Mouse (Mus musculus) induced T-regulatory cell, adult 2 months (primary cell): ENCODE measurements around the gene Hist1h3e.
A peak's percentile ranks its signal among the peaks of the same experiment; 100 is the strongest.
"Not testable (repeated sequence)": the region's sequence is repeated elsewhere in the genome, so short reads cannot be mapped to it uniquely, and the experiment has no call there.

ENCODE experiments used
- DNase-seq: peaks from one replicate; pipeline ENCODE4 v3.0.0-alpha.2; 2012; ENCODE audit warnings: low read depth

Hist1h3e gene

GRCm38 (mm10) chr13:23561883-23562659 is at the start of gene Hist1h3e:
Hist1h3e (minus strand) TSS chr13:23562369.
- peak; percentile 97 for DNase-seq

- DNase-seq: no peak
Measured at GRCm38 (mm10) chr13:23611638-23612037, 49.5 kb upstream of the Hist1h3e start.

GRCm38 (mm10) chr13:23610393-23610792 is 48.2 kb upstream of the Hist1h3e start:
- DNase-seq: no peak

- no peak for DNase-seq
Measured at GRCm38 (mm10) chr13:23609844-23610243, 47.7 kb upstream of the Hist1h3e start.

DNA sequence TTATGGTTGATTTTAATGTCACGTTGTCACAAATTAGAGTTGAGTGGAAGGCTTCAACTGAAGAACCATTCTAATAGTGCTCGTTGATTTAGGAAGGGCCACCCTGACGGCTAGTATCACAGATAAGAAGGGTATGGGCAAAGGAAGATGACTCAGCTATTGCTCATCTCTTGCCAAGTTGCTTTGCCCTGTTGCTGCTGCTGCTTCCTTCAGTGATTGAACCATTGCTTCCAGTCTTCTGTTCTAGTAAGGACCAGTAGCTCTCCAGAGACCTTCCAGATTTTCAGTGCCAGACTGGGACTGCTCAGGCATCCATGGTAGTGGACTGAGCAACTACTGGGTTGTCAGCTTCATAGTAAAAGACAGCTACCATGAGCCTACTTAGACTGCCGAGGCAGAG is 47.0 kb upstream of the Hist1h3e start:
- DNase-seq: no peak

- no peak for DNase-seq
Measured at GRCm38 (mm10) chr13:23605052-23605451, 42.9 kb upstream of the Hist1h3e start.

DNA sequence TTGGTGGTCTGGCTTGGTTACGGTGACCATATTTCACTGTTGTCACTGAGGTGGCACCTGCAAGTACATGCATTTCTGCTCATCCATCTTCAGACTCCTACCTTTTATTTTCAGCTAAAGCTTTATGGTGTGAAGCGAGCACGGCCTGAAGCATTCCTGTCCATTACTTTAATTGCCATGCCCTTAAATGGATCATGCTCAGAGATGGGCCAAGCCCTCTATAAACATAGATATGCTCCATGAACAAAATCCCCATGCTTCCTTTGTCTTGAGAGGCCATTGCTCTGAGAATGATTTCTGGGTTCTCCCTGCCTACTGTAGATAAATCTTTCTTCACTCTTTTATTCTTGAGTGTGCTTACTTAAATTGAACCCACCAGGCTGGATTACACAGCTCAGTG is 42.3 kb upstream of the Hist1h3e start:
- no peak for DNase-seq

DNA sequence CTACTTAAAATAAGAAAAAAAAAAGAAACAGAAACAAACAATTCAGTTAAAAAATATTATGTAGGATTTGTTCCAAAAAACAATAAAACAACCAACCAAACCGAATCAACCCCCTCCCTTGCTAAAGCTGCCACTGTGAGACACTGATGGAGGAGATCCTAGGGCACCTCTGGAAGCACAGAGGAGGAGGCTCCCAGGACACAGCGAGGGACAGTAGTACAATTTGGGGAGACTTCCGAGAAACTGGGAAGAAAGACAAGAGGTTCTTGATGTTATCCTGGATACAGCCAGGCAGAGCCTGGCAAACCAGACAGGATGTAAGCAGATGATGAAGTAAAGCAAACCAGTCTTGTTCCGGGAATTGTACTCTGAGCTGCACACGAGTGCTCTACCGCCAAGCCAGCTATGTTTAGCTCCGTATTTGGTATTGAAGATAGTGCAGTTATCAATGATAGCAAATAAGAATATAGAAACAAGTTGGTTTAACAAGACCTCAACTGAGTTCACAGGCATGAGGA is 41.1 kb upstream of the Hist1h3e start:
- DNase-seq: no peak

GRCm38 (mm10) chr13:23597957-23598356 is 35.8 kb upstream of the Hist1h3e start:
- DNase-seq: peak; percentile 93

DNA sequence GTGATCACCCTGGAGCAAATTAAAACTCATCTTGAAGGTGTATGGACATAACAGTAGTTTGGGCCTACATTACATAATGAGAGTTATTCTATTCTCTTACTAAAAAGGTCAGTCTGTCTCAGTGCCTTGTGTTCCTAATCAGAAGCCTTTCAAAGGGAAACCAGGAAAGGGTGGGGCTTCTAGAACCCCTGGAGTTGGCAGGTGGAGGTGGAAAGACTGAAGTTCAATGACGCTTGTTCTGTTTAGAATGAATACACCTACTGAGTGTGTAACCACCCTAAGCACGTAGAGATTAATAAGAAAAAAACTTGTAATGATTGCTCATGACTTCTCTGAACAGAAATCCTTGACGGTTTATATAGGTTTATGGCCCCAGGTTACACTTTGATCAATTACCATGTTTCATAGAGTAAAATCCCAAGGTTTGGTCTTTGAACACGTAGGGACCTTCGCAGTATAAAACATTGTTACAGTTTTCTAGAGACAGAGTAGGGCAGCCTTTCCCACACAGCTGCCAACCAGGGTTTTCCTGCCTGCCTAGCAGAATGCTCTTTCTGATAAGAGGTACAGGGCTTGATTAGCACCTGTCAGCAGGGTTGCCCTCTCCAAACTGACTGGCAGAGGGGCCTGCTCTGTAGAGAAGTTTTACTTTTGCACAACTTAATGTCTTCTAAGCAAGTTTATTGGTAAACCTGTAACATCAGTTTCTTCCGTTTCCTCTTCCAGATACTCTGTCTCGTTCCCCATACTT is 33.6 kb upstream of the Hist1h3e start:
- no peak for DNase-seq

- no peak for DNase-seq
Measured at GRCm38 (mm10) chr13:23595185-23595584, 33.0 kb upstream of the Hist1h3e start.

- DNase-seq: peak; percentile 48
Measured at GRCm38 (mm10) chr13:23593051-23593770, 31.0 kb upstream of the Hist1h3e start.

GRCm38 (mm10) chr13:23592614-23593013 is 30.4 kb upstream of the Hist1h3e start:
- no peak for DNase-seq

DNA sequence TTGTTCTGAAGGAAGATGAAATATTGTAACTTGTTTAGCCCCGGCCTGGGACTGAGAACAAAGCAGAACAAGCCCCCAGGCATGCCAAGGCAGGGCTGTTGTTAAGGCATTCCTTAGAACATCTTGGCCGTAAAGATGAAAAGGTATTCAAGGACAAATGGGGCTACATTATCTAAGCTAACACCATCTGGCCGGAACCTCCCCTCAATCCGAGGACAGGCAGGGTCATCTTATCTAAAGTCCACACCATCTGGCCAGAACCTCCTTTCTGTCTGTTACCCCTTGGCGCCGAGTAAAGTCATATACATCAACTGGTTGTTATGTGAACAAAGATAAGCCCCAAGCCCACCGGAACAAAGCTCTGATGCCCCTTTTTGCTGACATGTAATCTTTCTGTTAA is 29.7 kb upstream of the Hist1h3e start:
- DNase-seq: not testable (repeated sequence)

DNA sequence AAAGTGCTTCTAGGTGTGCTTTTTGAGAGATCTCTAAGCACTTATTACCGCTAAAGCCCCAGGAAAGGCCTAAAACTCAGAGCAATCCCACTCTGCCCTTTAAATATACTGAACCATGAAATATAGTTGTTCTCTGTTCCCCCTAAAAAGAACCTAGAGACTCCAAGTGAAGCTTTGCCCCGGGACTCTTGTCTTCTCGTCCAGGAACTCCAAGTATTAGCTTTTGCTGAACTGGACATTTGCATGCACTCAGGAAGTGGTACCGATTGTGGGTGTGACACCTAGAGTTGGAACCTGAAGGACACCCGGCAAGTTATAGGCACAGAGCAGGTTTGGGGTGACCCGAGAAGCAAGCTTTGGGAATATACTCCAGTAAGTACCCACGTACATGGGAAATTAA is 29.0 kb upstream of the Hist1h3e start:
- DNase-seq: no peak

DNA sequence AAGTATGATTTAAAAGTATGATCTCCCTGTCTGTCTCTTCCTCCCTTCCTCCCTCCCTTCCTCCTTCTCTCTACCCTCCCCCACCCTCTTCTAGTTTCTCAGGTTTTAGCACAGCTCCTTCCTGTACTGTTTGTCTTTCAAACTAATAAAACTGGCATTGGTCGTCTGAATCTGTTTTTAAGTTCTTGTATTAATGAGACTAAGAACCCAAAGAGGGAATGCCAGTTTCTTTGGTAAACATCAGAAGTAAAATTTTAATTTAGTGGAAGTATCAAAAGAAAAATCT is 24.7 kb upstream of the Hist1h3e start:
- peak; percentile 58 for DNase-seq

DNA sequence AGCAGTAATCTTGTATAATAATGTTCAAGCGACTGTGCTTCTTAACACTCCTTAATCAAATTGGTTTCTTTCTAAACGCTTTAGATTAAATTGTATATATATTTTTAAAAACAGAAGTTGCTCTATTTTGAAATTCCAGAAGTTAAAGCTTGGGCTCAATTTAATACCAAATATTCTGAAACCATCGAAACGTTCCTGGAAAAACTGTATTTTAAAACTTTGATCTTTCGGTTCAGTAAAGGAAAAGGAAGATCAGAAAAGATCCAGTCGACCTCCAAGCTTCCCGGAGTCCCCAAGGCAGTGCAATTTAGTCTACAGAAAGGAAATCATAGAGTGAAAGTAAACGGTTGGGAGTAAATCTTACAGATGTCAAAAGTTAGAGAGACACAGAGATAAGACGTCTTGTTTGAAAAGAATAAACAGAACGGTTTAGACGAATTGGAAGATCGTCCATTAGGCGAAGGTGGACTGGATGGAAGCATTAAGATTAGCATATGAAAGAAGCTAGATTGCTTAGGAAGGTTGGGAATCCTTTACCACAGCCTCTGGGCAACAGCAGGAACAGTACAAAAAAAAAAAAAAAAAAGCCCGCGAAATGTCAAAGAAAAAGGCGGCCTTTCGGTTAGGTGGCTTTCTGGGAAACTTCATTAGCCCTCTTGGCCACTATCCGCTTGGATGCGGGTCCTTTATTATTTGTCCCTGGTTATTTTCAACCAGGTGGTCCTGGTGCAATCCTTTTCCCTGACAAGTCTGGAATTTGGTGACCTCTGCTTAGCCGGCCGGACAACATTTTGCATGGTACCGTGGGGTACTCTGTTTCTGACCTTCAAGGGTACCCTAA is 24.1 kb upstream of the Hist1h3e start:
- DNase-seq: no peak

DNA sequence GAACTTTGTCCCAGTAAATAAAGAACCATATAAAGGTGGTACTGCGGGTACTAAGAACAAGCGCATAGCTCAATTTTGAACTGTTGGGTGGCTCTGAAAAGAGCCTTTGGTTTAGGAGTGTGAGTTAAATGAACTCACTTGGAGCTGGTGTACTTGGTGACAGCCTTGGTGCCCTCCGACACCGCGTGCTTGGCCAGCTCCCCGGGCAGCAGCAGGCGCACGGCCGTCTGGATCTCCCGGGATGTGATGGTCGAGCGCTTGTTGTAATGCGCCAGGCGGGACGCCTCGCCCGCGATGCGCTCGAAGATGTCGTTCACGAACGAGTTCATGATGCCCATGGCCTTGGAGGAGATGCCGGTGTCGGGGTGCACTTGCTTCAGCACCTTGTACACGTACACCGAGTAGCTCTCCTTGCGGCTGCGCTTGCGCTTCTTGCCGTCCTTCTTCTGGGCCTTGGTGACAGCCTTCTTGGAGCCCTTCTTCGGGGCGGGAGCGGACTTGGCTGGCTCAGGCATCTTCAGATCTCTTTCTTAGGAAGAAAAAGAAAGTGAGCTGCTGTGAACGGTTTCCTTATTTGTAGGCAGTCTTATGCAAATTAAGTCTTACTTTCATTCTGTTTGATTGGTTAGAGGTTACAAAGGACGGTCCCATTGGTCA is 23.4 kb upstream of the Hist1h3e start:
- DNase-seq: peak; percentile 94

DNA sequence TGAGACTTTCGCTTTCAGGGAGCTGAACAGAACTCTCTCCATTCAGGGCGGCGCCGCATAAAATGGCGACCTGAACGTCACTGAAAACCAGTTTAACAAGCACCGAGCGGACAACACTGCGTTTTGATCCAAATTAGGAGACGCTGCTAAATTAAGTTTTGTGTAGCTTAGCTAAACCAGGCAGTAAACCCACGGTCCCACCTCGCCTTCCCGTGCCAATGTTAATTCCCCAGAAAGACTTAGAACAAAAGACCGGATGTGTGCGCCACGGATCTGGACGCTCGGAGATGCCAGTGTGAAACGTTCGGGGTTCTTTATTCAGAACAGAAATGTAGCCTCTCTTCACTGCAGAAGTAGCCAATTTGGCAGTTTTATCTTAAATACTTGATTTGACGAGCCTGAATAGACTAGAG is 22.9 kb upstream of the Hist1h3e start:
- DNase-seq: peak; percentile 91

DNA sequence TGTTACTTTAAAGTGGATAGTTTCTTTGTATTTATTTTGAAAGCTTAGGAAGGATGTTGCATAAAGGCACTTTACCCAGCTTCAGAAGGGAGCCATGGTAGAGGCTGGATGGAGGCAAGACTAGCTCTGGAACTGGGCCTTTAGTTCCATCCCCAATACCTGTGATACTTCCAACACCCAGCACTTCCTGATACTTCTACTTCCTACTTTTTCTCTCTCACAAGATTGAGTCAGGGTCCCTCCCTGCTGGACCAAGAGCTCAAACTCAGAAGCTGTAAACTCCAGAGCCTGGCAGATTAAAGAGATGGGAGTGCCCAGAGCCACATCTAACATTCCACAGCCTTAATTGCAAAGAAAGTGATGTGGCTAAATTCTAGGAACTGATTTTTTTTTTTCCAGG is 22.2 kb upstream of the Hist1h3e start:
- DNase-seq: no peak

DNA sequence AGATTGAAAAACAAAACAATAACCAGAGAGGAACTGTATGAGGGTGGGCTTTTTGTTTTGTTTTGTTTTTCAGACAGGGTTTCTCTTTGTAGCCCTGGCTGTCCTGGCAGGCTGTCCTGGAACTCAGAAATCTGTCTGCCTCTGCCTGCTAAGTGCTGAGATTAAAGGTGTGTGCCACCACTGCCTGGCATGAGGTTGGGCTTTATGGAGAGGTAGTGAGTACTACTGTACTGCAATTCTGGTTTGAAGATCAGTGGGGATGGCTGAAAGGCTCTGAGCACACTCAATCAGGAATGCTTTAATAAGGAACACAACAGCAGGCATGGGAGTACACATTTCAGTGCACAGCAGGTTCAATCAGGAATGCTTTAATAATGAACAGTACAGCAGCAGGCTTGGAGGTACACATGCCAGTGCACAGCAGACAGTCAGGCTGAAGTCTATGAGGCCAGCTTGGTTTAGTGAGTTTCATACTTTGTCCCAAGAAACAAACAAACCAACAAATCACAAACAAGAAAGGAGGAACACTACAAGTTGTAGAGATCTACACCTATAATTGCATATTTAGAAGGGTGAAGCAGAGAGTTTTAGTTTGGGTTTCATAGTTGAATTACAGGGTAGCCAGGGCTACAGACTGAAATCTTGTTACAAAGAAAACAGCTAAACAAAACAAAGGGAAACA is 21.4 kb upstream of the Hist1h3e start:
- DNase-seq: peak; percentile 47
